Mouse (Mus musculus) hindbrain, embryonic 16.5 days (tissue): ENCODE data around the gene Gadd45a. TPM values are rescaled to one million over a fixed set of nuclear protein-coding genes. Genes with fewer than 3 reads are reported as not detected.

Source experiments
- polyA plus RNA-seq: library from polyadenylated mRNA; unstranded; fragments of >200 nt; fragmentation: Nextera tagmentation; extraction: Ambion mirVana; gene quantifications from 2 replicates; pipeline ENCODE4 v1.2.1, GENCODE M21; 2015

Gene Gadd45a
- polyA plus RNA-seq, 1 experiment from 2014 or later = 18.5 TPM

Other genes with a start within 250 kb of the Gadd45a start
- gene Vmn1r39, start 226.8 kb downstream of the Gadd45a start, polyA plus RNA-seq = not detected in 2 replicates
- gene Gng12, start 141.1 kb downstream of the Gadd45a start, polyA plus RNA-seq = 70.0 and 76.9 TPM in 2 replicates
- gene Serbp1, start 200.7 kb upstream of the Gadd45a start, polyA plus RNA-seq = 277 and 281 TPM in 2 replicates